10 mouse cellular contexts compared by ENCODE assay signal in genomic region chr17:35219601-35220041, GRCm38 (mm10). TPM values are rescaled to one million over a fixed set of nuclear protein-coding genes. Genes with fewer than 3 reads are reported as not detected.
DNase-seq lines count a peak whose midpoint lies in the region; ATAC-seq and TF ChIP-seq lines count a peak whose summit lies in the region.
"Had no signal": no experiment of that assay in that cellular context is flagged by ENCODE, and none has a peak within 500 bp of the region (broad histone marks: within the 10 kb centered on the region; RNA-seq: fewer than 3 reads in every experiment).

No protein-coding gene starts in this region.

- no peaks in the 10 kb centered on the region for H3K27me3 ChIP-seq in cerebellum, adult 2 months (ENCODE audit: control insufficient read depth, insufficient read depth, low read length)
- H3K27me3 ChIP-seq in lung, postnatal 0 days (replicated peaks; ENCODE audit: insufficient read depth, low read length), result no peaks in the 10 kb centered on the region
- no peaks in the 10 kb centered on the region for H3K27me3 ChIP-seq in midbrain, embryonic 15.5 days (replicated peaks)
- H3K27me3 ChIP-seq in midbrain, embryonic 14.5 days (ENCODE audit: control insufficient read depth, insufficient read depth, low read length), result no peaks in the 10 kb centered on the region

- H3K4me1 ChIP-seq in cerebellum, adult 2 months (ENCODE audit: control insufficient read depth, insufficient read depth, low read length), result peaks cover 15% of the 10 kb centered on the region
- peaks cover 10% of the 10 kb centered on the region for H3K4me1 ChIP-seq in lung, postnatal 0 days (ENCODE audit: insufficient read depth, low read depth, low read length)
- no peaks in the 10 kb centered on the region for H3K4me1 ChIP-seq in midbrain, embryonic 15.5 days
- H3K4me1 ChIP-seq in midbrain, embryonic 14.5 days (ENCODE audit: control insufficient read depth, insufficient read depth, low read length), result no peaks in the 10 kb centered on the region

- H3K4me3 ChIP-seq in cerebellum, adult 2 months (replicated peaks; ENCODE audit: insufficient read depth, low read depth, low read length), result no peak overlapping the region
- H3K4me3 ChIP-seq in lung, postnatal 0 days (ENCODE audit: low read depth, low read length), result no peak overlapping the region
- H3K4me3 ChIP-seq in midbrain, embryonic 15.5 days, result no peak overlapping the region
- no peak overlapping the region for H3K4me3 ChIP-seq in midbrain, embryonic 14.5 days (replicated peaks; ENCODE audit: low read depth, low read length)

- no peaks in the 10 kb centered on the region for H3K9me3 ChIP-seq in lung, postnatal 0 days (ENCODE audit: low read length)
- no peaks in the 10 kb centered on the region for H3K9me3 ChIP-seq in midbrain, embryonic 15.5 days
- H3K9me3 ChIP-seq in midbrain, embryonic 14.5 days (ENCODE audit: control insufficient read depth, low read length), result no peaks in the 10 kb centered on the region

- no peak for TF ChIP-seq EP300 in lung, postnatal 0 days (IDR thresholded peaks at IDR 0.05)

- no peak for TF ChIP-seq POLR2A in cerebellum, adult 2 months (IDR thresholded peaks at IDR 0.05; ENCODE audit: borderline replicate concordance, insufficient read depth, low read length)

- H3K9ac ChIP-seq in lung, postnatal 0 days (replicated peaks; ENCODE audit: low read depth), result no peak overlapping the region
- no peak overlapping the region for H3K9ac ChIP-seq in midbrain, embryonic 15.5 days
- no peak overlapping the region for H3K9ac ChIP-seq in midbrain, embryonic 14.5 days (replicated peaks; ENCODE audit: low read length)

- 0 out of 2 replicates have a peak overlapping the region, but pooled peaks have one; percentile 3 for H3K4me2 ChIP-seq in lung, postnatal 0 days (replicated peaks; ENCODE audit: low read depth, low read length)
- no peak overlapping the region for H3K4me2 ChIP-seq in midbrain, embryonic 15.5 days
- no peak overlapping the region for H3K4me2 ChIP-seq in midbrain, embryonic 14.5 days (ENCODE audit: low read length)

- peak overlapping the region; percentile 46; the same call in 1 of the 2 replicates for H3K27ac ChIP-seq in cerebellum, adult 2 months (ENCODE audit: insufficient read depth, low read length)
- no peak overlapping the region for H3K27ac ChIP-seq in lung, postnatal 0 days (ENCODE audit: low read length)
- H3K27ac ChIP-seq in midbrain, embryonic 15.5 days, result no peak overlapping the region
- H3K27ac ChIP-seq in midbrain, embryonic 14.5 days (replicated peaks; ENCODE audit: low read depth, low read length), result no peak overlapping the region

- peak in 1 of 2 experiments; percentile 36 for DNase-seq in cerebellum, adult 2 months
- DNase-seq in cerebellum, adult 8-10 months, result no peak
- DNase-seq in lung, postnatal 0 days (ENCODE audit: low spot score), result peak; percentile 33
- DNase-seq in lung, postnatal 14 days, result no peak
- DNase-seq in thymus, postnatal 0 days (ENCODE audit: low spot score), result peak; percentile 77
- no peak for DNase-seq in midbrain, embryonic 14.5 days

- no peak for TF ChIP-seq CTCF in cerebellum, adult 2 months (IDR thresholded peaks at IDR 0.05; ENCODE audit: borderline replicate concordance, insufficient read depth, low read depth, low read length)
- TF ChIP-seq CTCF in lung, postnatal 0 days (IDR thresholded peaks at IDR 0.05), result no peak

- no peak for ATAC-seq in lung, postnatal 0 days
- ATAC-seq in inflammation-experienced regulatory T-cells, adult 6 months, result peak; percentile 83
- ATAC-seq in midbrain, embryonic 15.5 days (replicated peaks), result no peak
- ATAC-seq in midbrain, embryonic 14.5 days (ENCODE audit: low FRiP score, low TSS enrichment), result no peak
- ATAC-seq: forebrain, embryonic 14.5 days had no signal

- 49% methylated on average over 6 of the region's 6 CpGs for WGBS in cerebellum, adult 2 months
- 54% methylated on average over 6 of the region's 6 CpGs for WGBS in lung, postnatal 0 days
- 90% methylated on average over 6 of the region's 6 CpGs for WGBS in midbrain, embryonic 15.5 days
- WGBS in midbrain, embryonic 14.5 days, result 91% methylated on average over 6 of the region's 6 CpGs

- H3K36me3 ChIP-seq in lung, postnatal 0 days (ENCODE audit: insufficient read depth, low read length), result 0 out of 2 replicates have a peak, but pooled peaks cover 5% of the 10 kb centered on the region
- 0 out of 2 replicates have a peak, but pooled peaks cover 9% of the 10 kb centered on the region for H3K36me3 ChIP-seq in midbrain, embryonic 15.5 days (replicated peaks)
- H3K36me3 ChIP-seq in midbrain, embryonic 14.5 days (ENCODE audit: control insufficient read depth, insufficient read depth, low read length), result peaks cover 27% of the 10 kb centered on the region

RNA-seq across cellular contexts. Expression of gene Gm16181, which starts 1.0 kb away (rescaled TPM):
- polyA plus RNA-seq in cerebellum, adult 2 months (2012; rRNA removed), result not detected in 2 replicates
- polyA plus RNA-seq in lung, postnatal 0 days (2015; fragmentation: Nextera tagmentation; extraction: Ambion mirVana), result 0.60 TPM in 1 of 2 replicates, not detected in the other
- polyA plus RNA-seq in inflammation-experienced regulatory T-cells, adult 6 months (2017; shearing (Covaris generic)), result under 1 TPM in 2 of 3 experiments, not detected in 1; 0.67 to 0.68 TPM
- polyA plus RNA-seq in thymus, postnatal 0 days (2015; fragmentation: Nextera tagmentation; extraction: Ambion mirVana), result 0.26 and 0.69 TPM in 2 replicates
- 1.6 TPM in 1 of 2 replicates, not detected in the other for polyA plus RNA-seq in midbrain, embryonic 15.5 days (2015; fragmentation: Nextera tagmentation; extraction: Ambion mirVana)
- not detected in 2 replicates for polyA plus RNA-seq in midbrain, embryonic 14.5 days (2014; fragmentation: Nextera tagmentation; extraction: Ambion mirVana)
- polyA plus RNA-seq: forebrain, embryonic 14.5 days; neural tube, embryonic 11.5 days had no signal

RNA-seq across cellular contexts. Expression of gene Atp6v1g2, which starts 13.8 kb away (rescaled TPM):
- 628 TPM in 2 replicates for polyA plus RNA-seq in cerebellum, adult 2 months (2012; rRNA removed)
- 4.7 and 6.1 TPM in 2 replicates for polyA plus RNA-seq in lung, postnatal 0 days (2015; fragmentation: Nextera tagmentation; extraction: Ambion mirVana)
- 1 to 10 TPM; 4.6 to 7.2 (median 5.9) TPM for polyA plus RNA-seq in inflammation-experienced regulatory T-cells, adult 6 months (2017; shearing (Covaris generic))
- 1.3 and 1.8 TPM in 2 replicates for polyA plus RNA-seq in thymus, postnatal 0 days (2015; fragmentation: Nextera tagmentation; extraction: Ambion mirVana)
- 94.4 and 100 TPM in 2 replicates for polyA plus RNA-seq in midbrain, embryonic 15.5 days (2015; fragmentation: Nextera tagmentation; extraction: Ambion mirVana)
- 78.1 and 99.0 TPM in 2 replicates for polyA plus RNA-seq in midbrain, embryonic 14.5 days (2014; fragmentation: Nextera tagmentation; extraction: Ambion mirVana)

RNA-seq across cellular contexts. Expression of gene Lta, which starts 14.5 kb away (rescaled TPM):
- polyA plus RNA-seq in cerebellum, adult 2 months (2012; rRNA removed), result 0.11 and 0.13 TPM in 2 replicates
- 0.11 TPM in 1 of 2 replicates, not detected in the other for polyA plus RNA-seq in lung, postnatal 0 days (2015; fragmentation: Nextera tagmentation; extraction: Ambion mirVana)
- polyA plus RNA-seq in inflammation-experienced regulatory T-cells, adult 6 months (2017; shearing (Covaris generic)), result 100 to 1,000 TPM in 1 of 3 experiments, 10 to 100 TPM in 2; 34.4 to 113 (median 95.2) TPM
- polyA plus RNA-seq in thymus, postnatal 0 days (2015; fragmentation: Nextera tagmentation; extraction: Ambion mirVana), result 4.4 and 4.7 TPM in 2 replicates
- 0.32 and 0.69 TPM in 2 replicates for polyA plus RNA-seq in midbrain, embryonic 15.5 days (2015; fragmentation: Nextera tagmentation; extraction: Ambion mirVana)
- 0.20 and 0.73 TPM in 2 replicates for polyA plus RNA-seq in midbrain, embryonic 14.5 days (2014; fragmentation: Nextera tagmentation; extraction: Ambion mirVana)

RNA-seq across cellular contexts. Expression of gene Nfkbil1, which starts 16.0 kb away (rescaled TPM):
- 12.7 and 13.2 TPM in 2 replicates for polyA plus RNA-seq in cerebellum, adult 2 months (2012; rRNA removed)
- 11.2 and 12.2 TPM in 2 replicates for polyA plus RNA-seq in lung, postnatal 0 days (2015; fragmentation: Nextera tagmentation; extraction: Ambion mirVana)
- 1 to 10 TPM; 1.7 to 3.3 (median 1.9) TPM for polyA plus RNA-seq in inflammation-experienced regulatory T-cells, adult 6 months (2017; shearing (Covaris generic))
- polyA plus RNA-seq in thymus, postnatal 0 days (2015; fragmentation: Nextera tagmentation; extraction: Ambion mirVana), result 14.0 and 16.8 TPM in 2 replicates
- 11.7 and 11.8 TPM in 2 replicates for polyA plus RNA-seq in midbrain, embryonic 15.5 days (2015; fragmentation: Nextera tagmentation; extraction: Ambion mirVana)
- polyA plus RNA-seq in midbrain, embryonic 14.5 days (2014; fragmentation: Nextera tagmentation; extraction: Ambion mirVana), result 3.8 and 7.3 TPM in 2 replicates

RNA-seq across cellular contexts. Expression of gene Tnf, which starts 17.8 kb away (rescaled TPM):
- not detected in 2 replicates for polyA plus RNA-seq in cerebellum, adult 2 months (2012; rRNA removed)
- polyA plus RNA-seq in lung, postnatal 0 days (2015; fragmentation: Nextera tagmentation; extraction: Ambion mirVana), result 0.95 and 3.7 TPM in 2 replicates
- 10 to 100 TPM; 20.9 to 28.8 (median 24.9) TPM for polyA plus RNA-seq in inflammation-experienced regulatory T-cells, adult 6 months (2017; shearing (Covaris generic))
- polyA plus RNA-seq in thymus, postnatal 0 days (2015; fragmentation: Nextera tagmentation; extraction: Ambion mirVana), result 4.2 and 5.7 TPM in 2 replicates
- polyA plus RNA-seq in midbrain, embryonic 15.5 days (2015; fragmentation: Nextera tagmentation; extraction: Ambion mirVana), result not detected in 2 replicates
- polyA plus RNA-seq in midbrain, embryonic 14.5 days (2014; fragmentation: Nextera tagmentation; extraction: Ambion mirVana), result not detected in 2 replicates
- polyA plus RNA-seq: forebrain, embryonic 14.5 days had no signal

Comparison
In these comparisons a context has a peak if more than half of its experiments do, and no peak if none do; other contexts are left out.
1. DNase-seq: peak in lung, postnatal 0 days (single experiment) and thymus, postnatal 0 days (single experiment); none in cerebellum, adult 8-10 months (single experiment), lung, postnatal 14 days (single experiment) and midbrain, embryonic 14.5 days (single experiment).